Mouse (Mus musculus) gastrocnemius, postnatal 36 days (tissue): ENCODE data around the gene Aasdh. TPM values are rescaled to one million over a fixed set of nuclear protein-coding genes. Genes with fewer than 3 reads are reported as not detected.
A peak's percentile ranks its signal among the peaks of the same experiment; 100 is the strongest.

Experiments used
- DNase-seq, 2 experiments: peaks; one replicate each; pipeline ENCODE4 v3.0.0; 2022
- intact Hi-C: fragments of 180-260 bp; cut with DNase I; formaldehyde crosslinking; loops from one replicate; pipeline ENCODE4 v1.15.1; 2025
- total RNA-seq, 2 experiments: library from RNA; stranded (reverse); gene quantifications; 2 replicates each; pipeline ENCODE4 v1.2.3; 2021

Aasdh gene
- total RNA-seq, 2 experiments from 2014 or later, result 10.2 TPM

GRCm38 (mm10) chr5:76847106-76847505 is 58.2 kb downstream of the Aasdh start:
- no peak for DNase-seq
- intact Hi-C loops, result no loop called here

GRCm38 (mm10) chr5:76844618-76845186 is 60.6 kb downstream of the Aasdh start:
- intact Hi-C loops, result loop anchor here (5.0 kb wide), 1 partner anchor 187 kb away; the partner anchor contains the start of gene C530008M17Rik
- DNase-seq, result no peak

- DNase-seq, result no peak
- intact Hi-C loops, result loop anchor here (1.0 to 5.0 kb wide), 2 partner anchors 187 to 256 kb away; partner anchors contain the start of genes C530008M17Rik and Cep135
Observed at GRCm38 (mm10) chr5:76843851-76844419, 61.4 kb downstream of the Aasdh start.

- peak; percentile 46 to 64 for DNase-seq
Observed at GRCm38 (mm10) chr5:76843448-76843847, 61.9 kb downstream of the Aasdh start.

GRCm38 (mm10) chr5:76841859-76842258 is 63.5 kb downstream of the Aasdh start:
- intact Hi-C loops, result loop anchor here (5.0 kb wide), 1 partner anchor 185 kb away; the partner anchor contains the start of gene C530008M17Rik
- DNase-seq, result no peak

More at GRCm38 (mm10) chr5:76843448-76843847, 61.9 kb downstream of the Aasdh start:
- intact Hi-C loops, result loop anchor here (1.0 to 5.0 kb wide), 2 partner anchors 186 to 255 kb away; partner anchors contain the start of genes C530008M17Rik and Cep135

- intact Hi-C loops, result loop anchor here (5.0 kb wide), 1 partner anchor 182 kb away; the partner anchor contains the start of gene C530008M17Rik
- DNase-seq, result no peak
Observed at GRCm38 (mm10) chr5:76839786-76840185, 65.5 kb downstream of the Aasdh start.

GRCm38 (mm10) chr5:76837018-76837417 is 68.3 kb downstream of the Aasdh start:
- intact Hi-C loops, result no loop called here
- no peak for DNase-seq

GRCm38 (mm10) chr5:76832529-76833210 is 72.6 kb downstream of the Aasdh start:
- no peak for DNase-seq
- intact Hi-C loops, result no loop called here

GRCm38 (mm10) chr5:76828527-76829240 is 76.6 kb downstream of the Aasdh start:
- intact Hi-C loops, result no loop called here
- no peak for DNase-seq

Other genes starting within 250 kb of the Aasdh start
- 1 to 10 TPM in 1 of 2 experiments, under 1 TPM in 1; 0.97 to 2.4 TPM for gene C530008M17Rik, start 249.0 kb downstream of the Aasdh start, total RNA-seq
- gene Paics, start 45.8 kb upstream of the Aasdh start, total RNA-seq, result 100 to 1,000 TPM; 123 TPM
- 10 to 100 TPM; 18.6 to 21.8 TPM for gene Ppat, start 46.1 kb upstream of the Aasdh start, total RNA-seq
- gene Srp72, start 69.2 kb upstream of the Aasdh start, total RNA-seq, result 10 to 100 TPM; 51.1 to 60.5 TPM
- not detected for gene Arl9, start 98.5 kb upstream of the Aasdh start, total RNA-seq
- not detected for gene Thegl, start 110.5 kb upstream of the Aasdh start, total RNA-seq
- gene Hopx, start 209.6 kb upstream of the Aasdh start, total RNA-seq, result 1 to 10 TPM; 3.1 to 3.6 TPM